Mouse (Mus musculus) C2C12 (cell line): ENCODE data around the gene Cd3eap. TPM values are rescaled to one million over a fixed set of nuclear protein-coding genes. Genes with fewer than 3 reads are reported as not detected.
A peak's percentile ranks its signal among the peaks of the same experiment; 100 is the strongest.

Source experiments
- H3K27me3 ChIP-seq: one replicate; pipeline ENCODE4 v1.6.1; 2011; ENCODE audit not compliant: control insufficient read depth, insufficient read depth, insufficient read length
- H3K36me3 ChIP-seq: one replicate; pipeline ENCODE4 v1.6.1; 2011; ENCODE audit not compliant: control insufficient read depth, insufficient read depth
- H3K4me3 ChIP-seq: one replicate; pipeline ENCODE4 v1.5.1; 2011; ENCODE audit warnings: mild to moderate bottlenecking, control low read depth; ENCODE audit not compliant: poor library complexity, insufficient read depth, severe bottlenecking
- H3K79me2 ChIP-seq: one replicate; pipeline ENCODE4 v1.6.1; 2011; ENCODE audit not compliant: control insufficient read depth, insufficient read depth
- H3K79me3 ChIP-seq: one replicate; pipeline ENCODE4 v1.6.1; 2011; ENCODE audit warnings: low read depth, control low read depth
- H3ac ChIP-seq: one replicate; pipeline ENCODE3; 2011; ENCODE audit warnings: low read depth; ENCODE audit not compliant: control insufficient read depth, insufficient read length
- CEBPB ChIP-seq: IDR thresholded peaks from one replicate; pipeline ENCODE4 v1.6.1; 2011; ENCODE audit warnings: low read depth, mild to moderate bottlenecking, control low read depth, moderate library complexity
- CTCF ChIP-seq: IDR thresholded peaks from one replicate; pipeline ENCODE4 v1.5.1; 2011; ENCODE audit not compliant: control insufficient read depth, insufficient read depth, insufficient read length
- FOSL1 ChIP-seq: IDR thresholded peaks from one replicate; pipeline ENCODE4 v1.8.0; 2011; ENCODE audit warnings: mild to moderate bottlenecking, low read length; ENCODE audit not compliant: poor library complexity, insufficient read depth, severe bottlenecking
- MAX ChIP-seq: IDR thresholded peaks from one replicate; pipeline ENCODE4 v1.6.1; 2011; ENCODE audit warnings: mild to moderate bottlenecking, control low read depth
- MYOD1 ChIP-seq: IDR thresholded peaks from one replicate; pipeline ENCODE4 v1.6.1; 2011; ENCODE audit warnings: low read depth; ENCODE audit not compliant: control insufficient read depth, insufficient read length
- MYOG ChIP-seq: IDR thresholded peaks from one replicate; pipeline ENCODE4 v1.6.1; 2011; ENCODE audit not compliant: control insufficient read depth, insufficient read length; ENCODE audit errors: extremely low read depth
- USF1 ChIP-seq: IDR thresholded peaks from one replicate; pipeline ENCODE4 v1.6.1; 2011; ENCODE audit warnings: low read depth, mild to moderate bottlenecking, control low read depth, moderate library complexity
- polyA plus RNA-seq: library from polyadenylated mRNA; unstranded; fragments of >200 nt; fragmentation: generic; extraction: Trizol; gene quantifications from one replicate; pipeline ENCODE4 v1.2.1, GENCODE M21; 2012; ENCODE audit warnings: missing spikeins

Gene Cd3eap
- polyA plus RNA-seq, 1 experiment: 25.6 TPM

GRCm38 (mm10) chr7:19344237-19344847 is 14.9 kb downstream of the Cd3eap start, which contains the start of gene Ercc1:
Gene Ercc1 (plus strand): TSS chr7:19344778.
- Histone ChIP-seq H3K4me3 (peak within 1 kb of the TSS; percentile 46), H3K79me2 (peaks cover 20% of the 10 kb centered on the region), H3K27me3 (no peaks in the 10 kb centered on the region), H3K79me3 (peaks cover 10% of the 10 kb centered on the region), H3ac (peak within 1 kb of the TSS; percentile 83), H3K36me3 (peaks cover 2% of the 10 kb centered on the region)
- TF ChIP-seq MYOD1 (peak; percentile 82), FOSL1 (no peak)

GRCm38 (mm10) chr7:19343210-19343808 is 16.0 kb downstream of the Cd3eap start:
- peaks cover 20% of the 10 kb centered on the region for H3K79me2 ChIP-seq
- no peaks in the 10 kb centered on the region for H3K36me3 ChIP-seq
- H3ac ChIP-seq: no peak overlapping the region
- no peaks in the 10 kb centered on the region for H3K27me3 ChIP-seq
- TF ChIP-seq CEBPB (no peak), MAX (no peak), MYOG (no peak), CTCF (peak; percentile 19), USF1 (no peak), MYOD1 (no peak), FOSL1 (no peak)
- H3K79me3 ChIP-seq: peaks cover 10% of the 10 kb centered on the region
- H3K4me3 ChIP-seq: no peak overlapping the region

GRCm38 (mm10) chr7:19342481-19343027 is 16.7 kb downstream of the Cd3eap start:
- Histone ChIP-seq H3ac (peak overlapping the region; percentile 29), H3K27me3 (no peaks in the 10 kb centered on the region), H3K4me3 (no peak overlapping the region), H3K79me3 (peaks cover 10% of the 10 kb centered on the region), H3K36me3 (no peaks in the 10 kb centered on the region), H3K79me2 (peaks cover 20% of the 10 kb centered on the region)
- TF ChIP-seq CEBPB: no peak
- no peak for TF ChIP-seq MYOD1
- no peak for TF ChIP-seq CTCF

GRCm38 (mm10) chr7:19341761-19342409 is 17.4 kb downstream of the Cd3eap start:
- peaks cover 10% of the 10 kb centered on the region for H3K79me3 ChIP-seq
- peak overlapping the region; percentile 6 for H3K4me3 ChIP-seq
- H3K36me3 ChIP-seq: no peaks in the 10 kb centered on the region
- peak overlapping the region; percentile 29 for H3ac ChIP-seq
- H3K27me3 ChIP-seq: no peaks in the 10 kb centered on the region
- H3K79me2 ChIP-seq: peaks cover 17% of the 10 kb centered on the region
- no peak for TF ChIP-seq CEBPB
- no peak for TF ChIP-seq CTCF
- TF ChIP-seq MAX: peak; percentile 73

GRCm38 (mm10) chr7:19341250-19341649 is 18.0 kb downstream of the Cd3eap start:
- H3K79me2 ChIP-seq: peaks cover 11% of the 10 kb centered on the region
- no peaks in the 10 kb centered on the region for H3K36me3 ChIP-seq
- TF ChIP-seq MYOG: no peak
- TF ChIP-seq CEBPB: no peak
- no peak for TF ChIP-seq CTCF
- no peak for TF ChIP-seq USF1
- TF ChIP-seq MYOD1: no peak
- TF ChIP-seq FOSL1: no peak
- TF ChIP-seq MAX: no peak
- no peak overlapping the region for H3K4me3 ChIP-seq
- H3K27me3 ChIP-seq: no peaks in the 10 kb centered on the region
- H3K79me3 ChIP-seq: peaks cover 5% of the 10 kb centered on the region
- H3ac ChIP-seq: no peak overlapping the region

- no peaks in the 10 kb centered on the region for H3K36me3 ChIP-seq
- no peak overlapping the region for H3K4me3 ChIP-seq
- peak overlapping the region; percentile 3 for H3ac ChIP-seq
- H3K79me2 ChIP-seq: peaks cover 21% of the 10 kb centered on the region
- no peak for TF ChIP-seq USF1
- peak; percentile 30 for TF ChIP-seq CEBPB
- TF ChIP-seq MYOG: no peak
- TF ChIP-seq FOSL1: no peak
- no peak for TF ChIP-seq CTCF
- TF ChIP-seq MYOD1: no peak
- no peak for TF ChIP-seq MAX
- no peaks in the 10 kb centered on the region for H3K27me3 ChIP-seq
- peaks cover 2% of the 10 kb centered on the region for H3K79me3 ChIP-seq
Measured at GRCm38 (mm10) chr7:19338596-19338995, 20.7 kb downstream of the Cd3eap start.
